Mouse (Mus musculus) MEL (cell line): Measurements from ENCODE around the gene Ndrg4. TPM values are rescaled to one million over a fixed set of nuclear protein-coding genes. Genes with fewer than 3 reads are reported as not detected.

ENCODE experiments used
- DNase-seq: peaks from one replicate; pipeline ENCODE4 v3.0.0; 2011; ENCODE audit warnings: low read depth, low spot score
- H3K27ac ChIP-seq: 2 replicates; pipeline ENCODE4 v1.5.1; 2012; ENCODE audit warnings: low read depth, mild to moderate bottlenecking, control low read depth, low read length, moderate library complexity; ENCODE audit not compliant: control insufficient read depth
- H3K27me3 ChIP-seq, 2 experiments: fragments of 150-350 bp in 1 of 2; sonication (generic) in 1 of 2; 2 replicates each; pipeline ENCODE4 v1.6.1; 2012; ENCODE audit warnings: low read length in 2 of 2, mild to moderate bottlenecking in 2 of 2, improper control_type of control experiment in 1 of 2, moderate library complexity in 1 of 2; ENCODE audit not compliant: insufficient read depth in 2 of 2, control insufficient read depth in 1 of 2
- H3K36me3 ChIP-seq, 2 experiments: 2 replicates each; pipeline ENCODE4 v1.6.1; 2012 to 2014; ENCODE audit warnings: low read length in 2 of 2, improper control_type of control experiment in 1 of 2, inconsistent platforms in 1 of 2, mild to moderate bottlenecking in 1 of 2; ENCODE audit not compliant: insufficient read depth in 2 of 2, control insufficient read depth in 1 of 2
- H3K4me1 ChIP-seq, 2 experiments: fragments of 150-350 bp in 1 of 2; sonication (generic) in 1 of 2; 2 replicates each; pipeline ENCODE4 v1.6.1; 2012; ENCODE audit warnings: low read length in 2 of 2, improper control_type of control experiment in 1 of 2, mild to moderate bottlenecking in 1 of 2; ENCODE audit not compliant: insufficient read depth in 2 of 2, control insufficient read depth in 1 of 2
- H3K4me3 ChIP-seq, 2 experiments: fragments of 150-350 bp in 1 of 2; sonication (generic) in 1 of 2; 2 replicates each; pipeline ENCODE4 v1.5.1; 2012; ENCODE audit warnings: low read depth in 2 of 2, low read length in 2 of 2, mild to moderate bottlenecking in 2 of 2, moderate library complexity in 2 of 2, control low read depth in 1 of 2, improper control_type of control experiment in 1 of 2; ENCODE audit not compliant: control insufficient read depth in 1 of 2, insufficient read depth in 1 of 2
- H3K79me2 ChIP-seq: 2 replicates; pipeline ENCODE4 v1.6.1; 2012; ENCODE audit warnings: mild to moderate bottlenecking, low read length, moderate library complexity; ENCODE audit not compliant: control insufficient read depth, poor library complexity, insufficient read depth
- H3K9ac ChIP-seq: 2 replicates; pipeline ENCODE4 v1.6.1; 2012; ENCODE audit warnings: low read depth, mild to moderate bottlenecking, control low read depth, low read length, moderate library complexity; ENCODE audit not compliant: control insufficient read depth, poor library complexity, severe bottlenecking
- H3K9me3 ChIP-seq: fragments of 150-350 bp; sonication (generic); replicated peaks from 2 replicates; pipeline ENCODE4 v1.6.1; 2012; ENCODE audit warnings: mild to moderate bottlenecking, low read length, improper control_type of control experiment, moderate library complexity; ENCODE audit not compliant: insufficient read depth
- BHLHE40 ChIP-seq: IDR thresholded peaks from 2 replicates; pipeline ENCODE4 v1.6.1; 2012; ENCODE audit warnings: low read depth, mild to moderate bottlenecking, inconsistent platforms, low read length, improper control_type of control experiment, borderline replicate concordance
- CHD1 ChIP-seq: IDR thresholded peaks from 2 replicates; pipeline ENCODE4 v1.6.1; 2012; ENCODE audit warnings: low read depth, mild to moderate bottlenecking, inconsistent platforms, low read length, improper control_type of control experiment
- CHD2 ChIP-seq: IDR thresholded peaks from 2 replicates; pipeline ENCODE4 v1.6.1; 2011; ENCODE audit warnings: low read length, improper control_type of control experiment
- E2F4 ChIP-seq: IDR thresholded peaks from 2 replicates; pipeline ENCODE4 v1.6.1; 2011; ENCODE audit warnings: low read depth, low read length, improper control_type of control experiment, borderline replicate concordance
- ELF1 ChIP-seq: IDR thresholded peaks from 2 replicates; pipeline ENCODE4 v1.6.1; 2014; ENCODE audit warnings: low read depth, mild to moderate bottlenecking, inconsistent platforms, low read length, improper control_type of control experiment, moderate library complexity
- GATA1 ChIP-seq: IDR thresholded peaks from 2 replicates; pipeline ENCODE4 v1.6.1; 2011; ENCODE audit warnings: low read depth, low read length, improper control_type of control experiment
- JUND ChIP-seq: IDR thresholded peaks from 2 replicates; pipeline ENCODE4 v1.6.1; 2011; ENCODE audit warnings: low read depth, mild to moderate bottlenecking, improper control_type of control experiment, low read length
- KAT2A ChIP-seq: conservative IDR thresholded peaks from 2 replicates; pipeline ENCODE4 v1.6.1; 2012; ENCODE audit warnings: low read depth, low read length, improper control_type of control experiment, inconsistent platforms
- MAFK ChIP-seq: IDR thresholded peaks from 2 replicates; pipeline ENCODE4 v1.6.1; 2011; ENCODE audit warnings: low read depth, mild to moderate bottlenecking, low read length, improper control_type of control experiment, borderline replicate concordance
- MAX ChIP-seq: IDR thresholded peaks from 2 replicates; pipeline ENCODE4 v1.6.1; 2011; ENCODE audit warnings: low read length, improper control_type of control experiment
- MAZ ChIP-seq: IDR thresholded peaks from 2 replicates; pipeline ENCODE4 v1.6.1; 2012; ENCODE audit warnings: low read depth, mild to moderate bottlenecking, inconsistent platforms, low read length, improper control_type of control experiment
- MYC ChIP-seq: IDR thresholded peaks from 2 replicates; pipeline ENCODE4 v1.6.1; 2011; ENCODE audit warnings: low read depth, mild to moderate bottlenecking, low read length, improper control_type of control experiment, moderate library complexity
- NELFE ChIP-seq: IDR thresholded peaks from 2 replicates; pipeline ENCODE4 v1.6.1; 2011; ENCODE audit warnings: low read depth, low read length, improper control_type of control experiment
- NRF1 ChIP-seq: IDR thresholded peaks from 2 replicates; pipeline ENCODE4 v1.6.1; 2014; ENCODE audit warnings: low read depth, mild to moderate bottlenecking, inconsistent platforms, low read length, improper control_type of control experiment, moderate library complexity; ENCODE audit not compliant: poor library complexity, insufficient read depth, severe bottlenecking
- POLR2A ChIP-seq, 2 experiments: IDR thresholded peaks; 2 replicates each; pipeline ENCODE4 v1.6.1; 2011 to 2012; ENCODE audit warnings: low read length in 2 of 2, mild to moderate bottlenecking in 2 of 2, control low read depth in 1 of 2, improper control_type of control experiment in 1 of 2, low read depth in 1 of 2, moderate library complexity in 1 of 2; ENCODE audit not compliant: control insufficient read depth in 1 of 2, insufficient read depth in 1 of 2, poor library complexity in 1 of 2
- POLR2AphosphoS5 ChIP-seq: IDR thresholded peaks from 2 replicates; pipeline ENCODE4 v1.6.1; 2012; ENCODE audit warnings: low read depth, borderline replicate concordance, mild to moderate bottlenecking, inconsistent platforms, low read length, moderate library complexity, mixed read lengths
- RAD21 ChIP-seq: IDR thresholded peaks from 2 replicates; pipeline ENCODE4 v1.6.1; 2011; ENCODE audit warnings: mild to moderate bottlenecking, low read depth, low read length, improper control_type of control experiment
- RCOR1 ChIP-seq: IDR thresholded peaks from 2 replicates; pipeline ENCODE4 v1.6.1; 2012; ENCODE audit warnings: low read depth, mild to moderate bottlenecking, inconsistent platforms, low read length, improper control_type of control experiment
- SIN3A ChIP-seq: IDR thresholded peaks from 2 replicates; pipeline ENCODE4 v1.6.1; 2012; ENCODE audit warnings: low read length, improper control_type of control experiment, inconsistent platforms
- SMC3 ChIP-seq: IDR thresholded peaks from 2 replicates; pipeline ENCODE4 v1.6.1; 2011; ENCODE audit warnings: low read depth, low read length, improper control_type of control experiment
- TAL1 ChIP-seq: IDR thresholded peaks from 2 replicates; pipeline ENCODE4 v1.6.1; 2012; ENCODE audit warnings: mild to moderate bottlenecking, inconsistent platforms, low read length, moderate library complexity, mixed read lengths
- TCF12 ChIP-seq: IDR thresholded peaks from 2 replicates; pipeline ENCODE4 v1.6.1; 2014; ENCODE audit warnings: low read depth, mild to moderate bottlenecking, inconsistent platforms, low read length, improper control_type of control experiment, moderate library complexity
- UBTF ChIP-seq: IDR thresholded peaks from 2 replicates; pipeline ENCODE4 v1.6.1; 2012; ENCODE audit warnings: low read depth, mild to moderate bottlenecking, inconsistent platforms, low read length, improper control_type of control experiment, moderate library complexity, borderline replicate concordance; ENCODE audit not compliant: insufficient read depth
- USF2 ChIP-seq, 2 experiments: IDR thresholded peaks; 2 replicates each; pipeline ENCODE4 v1.6.1; 2011 to 2012; ENCODE audit warnings: improper control_type of control experiment in 2 of 2, low read length in 2 of 2, borderline replicate concordance in 1 of 2, inconsistent platforms in 1 of 2, low read depth in 1 of 2, mild to moderate bottlenecking in 1 of 2; ENCODE audit not compliant: insufficient read depth in 1 of 2
- ZC3H11A ChIP-seq: IDR thresholded peaks from 2 replicates; pipeline ENCODE4 v1.6.1; 2012; ENCODE audit warnings: low read depth, mild to moderate bottlenecking, inconsistent platforms, low read length, improper control_type of control experiment
- ZNF384 ChIP-seq: IDR thresholded peaks from 2 replicates; pipeline ENCODE4 v1.6.1; 2012; ENCODE audit warnings: low read depth, mild to moderate bottlenecking, inconsistent platforms, low read length, improper control_type of control experiment
- polyA plus RNA-seq, 2 experiments: library from polyadenylated mRNA; stranded (reverse) in 1 of 2; unstranded in 1 of 2; fragments of >175 nt in 1 of 2; fragments of >200 nt in 1 of 2; gene quantifications; 2 replicates each; pipeline versions ENCODE4 v1.2.1 to v1.2.4; 2012; ENCODE audit warnings: low replicate concordance in 2 of 2, low read depth in 1 of 2; ENCODE audit not compliant: insufficient read length in 2 of 2, insufficient read depth in 1 of 2, missing spikeins in 1 of 2
- total RNA-seq: library from RNA; depleted of rRNA; stranded (reverse); fragments of 300-350 nt; gene quantifications from 2 replicates; pipeline ENCODE4 v1.2.3, GENCODE M21; 2012

The Ndrg4 gene
- total and polyA plus RNA-seq, 3 experiments: 0.15 to 0.28 TPM; not detected in 1

DNA sequence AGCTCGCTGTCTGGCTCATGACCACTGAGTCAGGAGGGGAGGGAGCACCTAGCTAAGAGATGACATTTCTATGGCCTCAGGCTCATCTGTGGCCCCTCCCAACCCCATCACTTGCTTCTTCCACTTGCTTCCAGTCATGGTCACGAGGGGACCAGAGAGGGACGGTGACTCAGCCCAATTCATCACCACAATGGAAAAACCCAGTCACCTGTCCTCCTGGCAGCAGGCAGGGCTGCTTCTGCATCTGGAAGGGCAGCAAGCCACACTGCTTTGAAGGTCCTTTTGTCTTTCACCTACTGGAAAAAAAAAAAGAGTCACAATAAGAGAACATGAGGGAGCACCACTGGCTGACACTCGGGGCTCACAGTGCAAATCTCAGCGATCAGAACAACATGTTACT is 4.0 kb upstream of the Ndrg4 start:
- H3K27me3 ChIP-seq: peaks cover 5 to 17% of the 10 kb centered on the region in 2 experiments; a peak in 3 of 4 replicates
- no peaks in the 10 kb centered on the region for H3K9me3 ChIP-seq
- no peak for TF ChIP-seq USF2 (IDR thresholded peaks at IDR 0.05; ENCODE audit: borderline replicate concordance in 1 of 2, insufficient read depth in 1 of 2, low read depth in 1 of 2, low read length in 2 of 2)
- no peak for TF ChIP-seq E2F4
- TF ChIP-seq BHLHE40: no peak
- TF ChIP-seq MAZ: no peak
- no peak for TF ChIP-seq RCOR1
- no peak for TF ChIP-seq SMC3
- TF ChIP-seq NELFE: no peak
- TF ChIP-seq KAT2A: no peak
- TF ChIP-seq POLR2A (IDR thresholded peaks at IDR 0.05; ENCODE audit: control insufficient read depth in 1 of 2, insufficient read depth in 1 of 2, low read depth in 1 of 2, low read length in 2 of 2, poor library complexity in 1 of 2): no peak
- TF ChIP-seq CHD1: no peak
- TF ChIP-seq ELF1: no peak
- no peak for TF ChIP-seq ZNF384
- no peak for TF ChIP-seq MAX
- no peak for TF ChIP-seq NRF1
- TF ChIP-seq MAFK: no peak
- no peak for TF ChIP-seq GATA1
- TF ChIP-seq TCF12: no peak
- peaks cover 0 to 4% of the 10 kb centered on the region in 2 experiments; a peak in 1 of 4 replicates for H3K4me1 ChIP-seq
- no peak overlapping the region for H3K27ac ChIP-seq
- no peaks in the 10 kb centered on the region for H3K36me3 ChIP-seq
- no peaks in the 10 kb centered on the region for H3K79me2 ChIP-seq
- no peak overlapping the region for H3K4me3 ChIP-seq
- H3K9ac ChIP-seq: no peak overlapping the region
- no peak for DNase-seq

GRCm38 (mm10) chr8:95677591-95678023 is 827 bp downstream of the Ndrg4 start:
- H3K36me3 ChIP-seq: no peaks in the 10 kb centered on the region
- no peak for TF ChIP-seq MAX
- no peak for TF ChIP-seq TCF12
- TF ChIP-seq ZNF384: no peak
- no peak for TF ChIP-seq RAD21
- no peak for TF ChIP-seq CHD2
- TF ChIP-seq JUND: no peak
- TF ChIP-seq E2F4: no peak
- no peak for TF ChIP-seq SMC3
- no peak for TF ChIP-seq POLR2AphosphoS5
- TF ChIP-seq KAT2A: no peak
- no peak for TF ChIP-seq UBTF
- TF ChIP-seq MYC: no peak
- no peak for TF ChIP-seq POLR2A (IDR thresholded peaks at IDR 0.05; ENCODE audit: control insufficient read depth in 1 of 2, insufficient read depth in 1 of 2, low read depth in 1 of 2, low read length in 2 of 2, poor library complexity in 1 of 2)
- TF ChIP-seq CHD1: no peak
- TF ChIP-seq SIN3A: no peak
- no peak for TF ChIP-seq ELF1
- TF ChIP-seq ZC3H11A: no peak
- TF ChIP-seq RCOR1: no peak
- no peak for TF ChIP-seq TAL1
- peaks cover 0 to 7% of the 10 kb centered on the region in 2 experiments; a peak in 1 of 4 replicates for H3K4me1 ChIP-seq
- H3K27ac ChIP-seq: no peak overlapping the region
- H3K27me3 ChIP-seq: peaks cover 6 to 32% of the 10 kb centered on the region in 2 experiments; a peak in 3 of 4 replicates
- no peaks in the 10 kb centered on the region for H3K9me3 ChIP-seq
- H3K9ac ChIP-seq: no peak overlapping the region
- H3K4me3 ChIP-seq: peak overlapping the region; percentile 7 to 11; a peak in 2 of 4 replicates
- no peaks in the 10 kb centered on the region for H3K79me2 ChIP-seq
- no peak for DNase-seq
